Mouse (Mus musculus) midbrain, postnatal 0 days (tissue): ENCODE measurements around the gene Pigw. TPM values are rescaled to one million over a fixed set of nuclear protein-coding genes. Genes with fewer than 3 reads are reported as not detected.
A peak's percentile ranks its signal among the peaks of the same experiment; 100 is the strongest.

Experiments used
- ATAC-seq: fragments of 200-750 bp; cut with Nextera tagmentation; 2 replicates; pipeline ENCODE4 v1.8.0; 2017; ENCODE audit warnings: moderate number of reproducible peaks, mild to moderate bottlenecking, moderate TSS enrichment, moderate library complexity; ENCODE audit not compliant: low FRiP score
- DNase-seq: peaks from one replicate; pipeline ENCODE4 v3.0.0-alpha.2; 2015; ENCODE audit warnings: low spot score
- H3K27ac ChIP-seq: fragments of 300-500 bp; sonication (generic); 2 replicates; pipeline ENCODE4 v1.5.1; 2014; ENCODE audit warnings: low read depth, mild to moderate bottlenecking, low read length, mixed read lengths
- H3K27me3 ChIP-seq: fragments of 300-500 bp; sonication (generic); 2 replicates; pipeline ENCODE4 v1.6.1; 2014; ENCODE audit warnings: low read length, control low read depth, mixed read lengths; ENCODE audit not compliant: insufficient read depth
- H3K36me3 ChIP-seq: fragments of 300-500 bp; sonication (generic); 2 replicates; pipeline ENCODE4 v1.6.1; 2014; ENCODE audit warnings: low read length, control low read depth, mixed read lengths; ENCODE audit not compliant: insufficient read depth
- H3K4me1 ChIP-seq: fragments of 300-500 bp; sonication (generic); 2 replicates; pipeline ENCODE4 v1.6.1; 2014; ENCODE audit warnings: mild to moderate bottlenecking, control low read depth, antibody characterized with exemption, low read length, mixed read lengths; ENCODE audit not compliant: insufficient read depth
- H3K4me2 ChIP-seq: fragments of 300-500 bp; sonication (generic); 2 replicates; pipeline ENCODE4 v1.6.1; 2014; ENCODE audit warnings: low read depth, mild to moderate bottlenecking, low read length, mixed read lengths; ENCODE audit not compliant: poor library complexity, severe bottlenecking
- H3K4me3 ChIP-seq: fragments of 300-500 bp; sonication (generic); 2 replicates; pipeline ENCODE4 v1.5.1; 2014; ENCODE audit warnings: low read depth, mild to moderate bottlenecking, low read length, moderate library complexity
- H3K9ac ChIP-seq: fragments of 300-500 bp; sonication (generic); replicated peaks from 2 replicates; pipeline ENCODE4 v1.6.1; 2014; ENCODE audit warnings: mild to moderate bottlenecking, low read length, moderate library complexity, mixed read lengths; ENCODE audit not compliant: poor library complexity, severe bottlenecking
- H3K9me3 ChIP-seq: fragments of 300-500 bp; sonication (generic); 2 replicates; pipeline ENCODE4 v1.6.1; 2016; ENCODE audit warnings: low read length, control low read depth
- CTCF ChIP-seq: IDR thresholded peaks from 2 replicates; pipeline ENCODE4 v1.5.1; 2016; ENCODE audit warnings: antibody characterized with exemption, mild to moderate bottlenecking
- WGBS: fragments of 180-500 bp; shearing (Covaris S2); extraction: QIAGEN DNeasy Blood & Tissue Kit; methylation state at CpG from one replicate; pipeline ENCODE4 v1.1.7; 2014; 5-methylcytosine and 5-hydroxymethylcytosine counted together
- polyA plus RNA-seq: library from polyadenylated mRNA; unstranded; fragments of >200 nt; fragmentation: Nextera tagmentation; extraction: Ambion mirVana; gene quantifications from 2 replicates; pipeline ENCODE4 v1.2.1, GENCODE M21; 2015
- total RNA-seq: library from RNA; depleted of rRNA; stranded (reverse); fragments of >200 nt; gene quantifications from 2 replicates; pipeline ENCODE4 v1.2.3, GENCODE M21; 2014

Gene Pigw
- total and polyA plus RNA-seq, 2 experiments from 2014 or later, result 1.6 to 1.9 TPM

- Histone ChIP-seq H3K9ac (no peak overlapping the region), H3K9me3 (no peaks in the 10 kb centered on the region), H3K27ac (no peak overlapping the region), H3K4me3 (no peak overlapping the region), H3K36me3 (no peaks in the 10 kb centered on the region), H3K27me3 (no peaks in the 10 kb centered on the region), H3K4me2 (no peak overlapping the region), H3K4me1 (0 out of 2 replicates have a peak, but pooled peaks cover 3% of the 10 kb centered on the region)
- DNase-seq, result no peak
- ATAC-seq, result no peak
- 73% methylated on average over 1 of the region's 1 CpGs for WGBS
- TF ChIP-seq CTCF, result peak; percentile 19; the same call in 1 of the 2 replicates
Observed at GRCm38 (mm10) chr11:84873042-84873833, 6.8 kb downstream of the Pigw start.

GRCm38 (mm10) chr11:84871548-84872069 is 8.5 kb downstream of the Pigw start:
- H3K27me3 ChIP-seq, result no peaks in the 10 kb centered on the region
- H3K4me2 ChIP-seq, result peak overlapping the region; percentile 62
- H3K27ac ChIP-seq, result peak overlapping the region; percentile 99
- peaks cover 5% of the 10 kb centered on the region; the same call in 1 of the 2 replicates for H3K4me1 ChIP-seq
- WGBS, result 81% methylated on average over 4 of the region's 4 CpGs
- ATAC-seq (no peak), DNase-seq (no peak)
- no peaks in the 10 kb centered on the region for H3K9me3 ChIP-seq
- peak overlapping the region; percentile 93 for H3K4me3 ChIP-seq
- H3K9ac ChIP-seq, result peak overlapping the region; percentile 97
- H3K36me3 ChIP-seq, result no peaks in the 10 kb centered on the region
- TF ChIP-seq CTCF, result no peak

- H3K36me3 ChIP-seq, result no peaks in the 10 kb centered on the region
- peak overlapping the region; percentile 99 for H3K27ac ChIP-seq
- TF ChIP-seq CTCF, result no peak
- DNase-seq (peak; percentile 43), ATAC-seq (peak; percentile 60)
- peak overlapping the region; percentile 97 for H3K9ac ChIP-seq
- H3K4me2 ChIP-seq, result peak overlapping the region; percentile 62
- peaks cover 5% of the 10 kb centered on the region; the same call in 1 of the 2 replicates for H3K4me1 ChIP-seq
- H3K27me3 ChIP-seq, result no peaks in the 10 kb centered on the region
- H3K4me3 ChIP-seq, result peak overlapping the region; percentile 93
- H3K9me3 ChIP-seq, result no peaks in the 10 kb centered on the region
- 2% methylated on average over 10 of the region's 10 CpGs for WGBS
Observed at GRCm38 (mm10) chr11:84871046-84871445, 9.0 kb downstream of the Pigw start.

- 1% methylated on average over 25 of the region's 62 CpGs for WGBS
- peak; percentile 94 for DNase-seq
- Histone ChIP-seq H3K36me3 (no peaks in the 10 kb centered on the region), H3K4me2 (peak within 1 kb of the TSS; percentile 88), H3K9ac (peak within 1 kb of the TSS; percentile 97), H3K9me3 (no peaks in the 10 kb centered on the region), H3K4me3 (peak within 1 kb of the TSS; percentile 93), H3K4me1 (peaks cover 5% of the 10 kb centered on the region; the same call in 1 of the 2 replicates), H3K27me3 (no peaks in the 10 kb centered on the region), H3K27ac (peak within 1 kb of the TSS; percentile 99)
- TF ChIP-seq CTCF, result no peak
- peak; percentile 87 for ATAC-seq
Observed at GRCm38 (mm10) chr11:84870337-84871043, 9.6 kb downstream of the Pigw start, which contains the start of gene Ggnbp2. Ggnbp2 (minus strand) TSS chr11:84870817.

- WGBS, result under 1% methylated on average over 53 of the region's 61 CpGs
- peak overlapping the region; percentile 93 for H3K9ac ChIP-seq
- peak; percentile 89 for ATAC-seq
- peaks cover 5% of the 10 kb centered on the region; the same call in 1 of the 2 replicates for H3K4me1 ChIP-seq
- TF ChIP-seq CTCF, result peak; percentile 4; the same call in 1 of the 2 replicates
- H3K36me3 ChIP-seq, result no peaks in the 10 kb centered on the region
- peak overlapping the region; percentile 88 for H3K4me2 ChIP-seq
- H3K4me3 ChIP-seq, result peak overlapping the region; percentile 93
- H3K9me3 ChIP-seq, result no peaks in the 10 kb centered on the region
- H3K27me3 ChIP-seq, result no peaks in the 10 kb centered on the region
- DNase-seq, result peak; percentile 97
- H3K27ac ChIP-seq, result peak overlapping the region; percentile 92
Observed at GRCm38 (mm10) chr11:84869537-84870232, 10.4 kb downstream of the Pigw start.
